Mouse (Mus musculus): ENCODE data around the gene 9130213A22Rik.
"Not testable (repeated sequence)": the region's sequence is repeated elsewhere in the genome, so short reads cannot be mapped to it uniquely, and the experiment has no call there.

- not testable (repeated sequence) for TF ChIP-seq POLR2AphosphoS2 (IDR thresholded peaks at IDR 0.05; ENCODE audit: low read length); JUND (IDR thresholded peaks at IDR 0.05; ENCODE audit: low read depth, low read length); CTCF (IDR thresholded peaks at IDR 0.05 in 2 of 3, conservative IDR thresholded peaks at IDR 0.05 in 1 of 3; ENCODE audit: control insufficient read depth in 1 of 3, insufficient read depth in 1 of 3, low read depth in 2 of 3, low read length in 3 of 3, poor library complexity in 1 of 3, severe bottlenecking in 1 of 3); TAL1 (IDR thresholded peaks at IDR 0.05; ENCODE audit: low read length); USF1 (IDR thresholded peaks at IDR 0.05; ENCODE audit: low read depth, low read length); RAD21 (IDR thresholded peaks at IDR 0.05; ENCODE audit: low read depth, low read length); POLR2A (IDR thresholded peaks at IDR 0.05; ENCODE audit: control insufficient read depth in 1 of 2, insufficient read depth in 1 of 2, low read depth in 1 of 2, low read length in 2 of 2, poor library complexity in 1 of 2); MXI1 (IDR thresholded peaks at IDR 0.05; ENCODE audit: low read depth, low read length); ZNF384 (IDR thresholded peaks at IDR 0.05; ENCODE audit: low read depth, low read length); NRF1 (IDR thresholded peaks at IDR 0.05; ENCODE audit: insufficient read depth, low read depth, low read length, poor library complexity, severe bottlenecking); NELFE (IDR thresholded peaks at IDR 0.05; ENCODE audit: low read depth, low read length)
These were observed 28.5 kb downstream of the 9130213A22Rik start for GRCm38 (mm10) chr11:69093856-69094255.

Measured in MEL (cell line).